Mouse (Mus musculus) myocyte (in vitro differentiated cells): Measurements from ENCODE around the gene Krt78. TPM values are rescaled to one million over a fixed set of nuclear protein-coding genes. Genes with fewer than 3 reads are reported as not detected.

Experiments used
- H3K27me3 ChIP-seq: one replicate; pipeline ENCODE4 v1.6.1; 2011; ENCODE audit not compliant: control insufficient read depth, insufficient read depth, insufficient read length
- H3K36me3 ChIP-seq: one replicate; pipeline ENCODE4 v1.6.1; 2011; ENCODE audit not compliant: control insufficient read depth, insufficient read depth
- H3K4me2 ChIP-seq: one replicate; pipeline ENCODE4 v1.6.1; 2011; ENCODE audit warnings: low read depth, control low read depth
- H3K4me3 ChIP-seq: one replicate; pipeline ENCODE4 v1.5.1; 2011; ENCODE audit warnings: mild to moderate bottlenecking, control low read depth, moderate library complexity
- H3K79me2 ChIP-seq: one replicate; pipeline ENCODE4 v1.6.1; 2011; ENCODE audit not compliant: control insufficient read depth, insufficient read depth
- H3ac ChIP-seq: one replicate; pipeline ENCODE4 v1.6.1; 2011; ENCODE audit not compliant: control insufficient read depth, insufficient read length
- CEBPB ChIP-seq: IDR thresholded peaks from 2 replicates; pipeline ENCODE4 v1.6.1; 2011; ENCODE audit warnings: mild to moderate bottlenecking, moderate library complexity; ENCODE audit not compliant: poor library complexity, insufficient read depth, severe bottlenecking
- E2F4 ChIP-seq: IDR thresholded peaks from one replicate; pipeline ENCODE4 v1.6.1; 2011; ENCODE audit warnings: mild to moderate bottlenecking, control low read depth, moderate library complexity; ENCODE audit not compliant: insufficient read depth
- MAX ChIP-seq: IDR thresholded peaks from one replicate; pipeline ENCODE4 v1.6.1; 2011; ENCODE audit warnings: low read depth, mild to moderate bottlenecking, control low read depth
- MYOD1 ChIP-seq, 3 experiments: IDR thresholded peaks; one replicate each; pipeline ENCODE4 v1.6.1; 2011; ENCODE audit warnings: control low read depth in 2 of 3, low read depth in 2 of 3, mild to moderate bottlenecking in 2 of 3, moderate library complexity in 1 of 3; ENCODE audit not compliant: insufficient read length in 2 of 3, control insufficient read depth in 1 of 3
- MYOG ChIP-seq, 3 experiments: IDR thresholded peaks; one replicate each; pipeline ENCODE4 v1.6.1; 2011; ENCODE audit warnings: control low read depth in 2 of 3, low read depth in 2 of 3, mild to moderate bottlenecking in 2 of 3; ENCODE audit not compliant: insufficient read length in 2 of 3, control insufficient read depth in 1 of 3, insufficient read depth in 1 of 3
- POLR2A ChIP-seq: IDR thresholded peaks from one replicate; pipeline ENCODE4 v1.6.1; 2011; ENCODE audit warnings: low read depth, mild to moderate bottlenecking, control low read depth, moderate library complexity; ENCODE audit not compliant: insufficient read length
- POLR2AphosphoS2 ChIP-seq: IDR thresholded peaks from one replicate; pipeline ENCODE4 v1.6.1; 2011; ENCODE audit warnings: low read depth, control low read depth; ENCODE audit not compliant: insufficient read length
- REST ChIP-seq: IDR thresholded peaks from one replicate; pipeline ENCODE4 v1.6.1; 2011; ENCODE audit warnings: mild to moderate bottlenecking, control low read depth, moderate library complexity; ENCODE audit not compliant: insufficient read depth, insufficient read length
- SRF ChIP-seq: IDR thresholded peaks from one replicate; pipeline ENCODE4 v1.6.1; 2011; ENCODE audit warnings: low read depth; ENCODE audit not compliant: control insufficient read depth, insufficient read length
- TCF12 ChIP-seq: IDR thresholded peaks from one replicate; pipeline ENCODE4 v1.6.1; 2011; ENCODE audit warnings: mild to moderate bottlenecking, control low read depth; ENCODE audit not compliant: poor library complexity, insufficient read depth, severe bottlenecking
- TCF3 ChIP-seq: IDR thresholded peaks from one replicate; pipeline ENCODE4 v1.6.1; 2011; ENCODE audit warnings: low read depth, control low read depth; ENCODE audit not compliant: insufficient read length
- USF1 ChIP-seq: IDR thresholded peaks from one replicate; pipeline ENCODE4 v1.6.1; 2011; ENCODE audit warnings: low read depth, mild to moderate bottlenecking, control low read depth, moderate library complexity
- polyA plus RNA-seq: library from polyadenylated mRNA; unstranded; fragments of >200 nt; fragmentation: generic; extraction: Trizol; gene quantifications from one replicate; pipeline ENCODE4 v1.2.1, GENCODE M21; 2012; ENCODE audit warnings: missing spikeins

Gene Krt78
- polyA plus RNA-seq, 1 experiment, result not detected

DNA sequence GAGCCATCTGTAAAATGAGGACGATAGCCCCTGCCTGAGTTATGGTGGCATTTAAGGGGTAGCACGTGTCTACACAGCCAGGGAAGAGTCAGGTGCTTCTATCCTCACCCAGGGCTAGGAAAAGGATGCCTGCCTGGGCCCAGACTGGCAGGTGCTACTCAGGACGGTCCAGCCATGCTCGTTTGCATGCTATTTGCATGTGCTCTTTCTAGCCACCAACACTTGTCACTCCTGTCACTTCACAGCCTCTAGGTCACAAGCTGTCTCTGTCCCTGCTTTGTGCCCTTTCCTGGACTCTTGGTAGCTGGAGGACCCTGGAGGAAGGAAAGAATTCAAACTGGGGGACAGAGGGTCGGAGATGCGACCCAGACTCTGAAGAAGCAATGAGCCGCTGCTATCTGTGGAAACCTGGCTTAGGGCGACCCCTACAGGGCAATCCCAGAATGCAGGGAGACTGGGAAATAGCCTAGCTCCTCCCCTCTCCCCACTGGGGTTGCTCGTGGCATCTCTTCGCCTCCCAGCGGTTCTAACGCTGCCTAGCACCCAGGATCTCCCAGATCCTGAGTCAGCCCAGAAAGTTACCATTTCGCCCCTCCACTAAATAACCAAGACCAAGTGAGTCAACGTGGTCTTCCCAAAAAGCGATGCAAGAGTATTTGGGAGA is 19.5 kb upstream of the Krt78 start:
- H3ac ChIP-seq, result no peak overlapping the region
- TF ChIP-seq MYOG (IDR thresholded peaks at IDR 0.05; ENCODE audit: control insufficient read depth in 1 of 3, insufficient read depth in 1 of 3, insufficient read length in 2 of 3, low read depth in 2 of 3) (no peak), MYOD1 (IDR thresholded peaks at IDR 0.05; ENCODE audit: control insufficient read depth in 1 of 3, insufficient read length in 2 of 3, low read depth in 2 of 3) (no peak), USF1 (no peak), POLR2A (no peak), MAX (no peak), TCF3 (no peak), TCF12 (no peak), CEBPB (no peak), REST (no peak), SRF (no peak), POLR2AphosphoS2 (no peak), E2F4 (no peak)
- H3K4me2 ChIP-seq, result no peak overlapping the region

GRCm38 (mm10) chr15:101970536-101970935 is 16.4 kb upstream of the Krt78 start:
- Histone ChIP-seq H3K27me3 (peaks cover 39% of the 10 kb centered on the region), H3K4me3 (no peak overlapping the region), H3K79me2 (no peaks in the 10 kb centered on the region), H3K36me3 (no peaks in the 10 kb centered on the region), H3K4me2 (no peak overlapping the region), H3ac (no peak overlapping the region)
- no peak for TF ChIP-seq CEBPB
- no peak for TF ChIP-seq MYOD1 (IDR thresholded peaks at IDR 0.05; ENCODE audit: control insufficient read depth in 1 of 3, insufficient read length in 2 of 3, low read depth in 2 of 3)
- no peak for TF ChIP-seq REST
- no peak for TF ChIP-seq SRF
- TF ChIP-seq USF1, result no peak
- no peak for TF ChIP-seq POLR2A
- no peak for TF ChIP-seq POLR2AphosphoS2

More for the DNA sequence above, 19.5 kb upstream of the Krt78 start:
- H3K79me2 ChIP-seq, result no peaks in the 10 kb centered on the region
- H3K27me3 ChIP-seq, result peaks cover 12% of the 10 kb centered on the region
- no peaks in the 10 kb centered on the region for H3K36me3 ChIP-seq
- H3K4me3 ChIP-seq, result no peak overlapping the region

- TF ChIP-seq MYOD1 (IDR thresholded peaks at IDR 0.05; ENCODE audit: control insufficient read depth in 1 of 3, insufficient read length in 2 of 3, low read depth in 2 of 3) (no peak), SRF (no peak), POLR2A (no peak), USF1 (no peak), POLR2AphosphoS2 (no peak), TCF3 (no peak), REST (no peak), MYOG (IDR thresholded peaks at IDR 0.05; ENCODE audit: control insufficient read depth in 1 of 3, insufficient read depth in 1 of 3, insufficient read length in 2 of 3, low read depth in 2 of 3) (no peak), MAX (no peak), CEBPB (no peak), E2F4 (no peak), TCF12 (no peak)
- Histone ChIP-seq H3K79me2 (no peaks in the 10 kb centered on the region), H3K4me3 (no peak overlapping the region), H3ac (no peak overlapping the region), H3K4me2 (no peak overlapping the region), H3K27me3 (peaks cover 58% of the 10 kb centered on the region), H3K36me3 (no peaks in the 10 kb centered on the region)
Observed at GRCm38 (mm10) chr15:101966808-101967207, 12.7 kb upstream of the Krt78 start.

- Histone ChIP-seq H3K36me3 (no peaks in the 10 kb centered on the region), H3K4me2 (no peak overlapping the region), H3K79me2 (no peaks in the 10 kb centered on the region), H3K4me3 (no peak overlapping the region), H3ac (no peak overlapping the region), H3K27me3 (peaks cover 63% of the 10 kb centered on the region)
- TF ChIP-seq POLR2A, result no peak
- no peak for TF ChIP-seq TCF3
- no peak for TF ChIP-seq REST
- TF ChIP-seq MAX, result no peak
- no peak for TF ChIP-seq MYOD1 (IDR thresholded peaks at IDR 0.05; ENCODE audit: control insufficient read depth in 1 of 3, insufficient read length in 2 of 3, low read depth in 2 of 3)
- no peak for TF ChIP-seq USF1
Observed at GRCm38 (mm10) chr15:101958891-101959290, 4.8 kb upstream of the Krt78 start.
